Comparison of ENCODE assay signal across 12 mouse cellular contexts in the genomic region with DNA sequence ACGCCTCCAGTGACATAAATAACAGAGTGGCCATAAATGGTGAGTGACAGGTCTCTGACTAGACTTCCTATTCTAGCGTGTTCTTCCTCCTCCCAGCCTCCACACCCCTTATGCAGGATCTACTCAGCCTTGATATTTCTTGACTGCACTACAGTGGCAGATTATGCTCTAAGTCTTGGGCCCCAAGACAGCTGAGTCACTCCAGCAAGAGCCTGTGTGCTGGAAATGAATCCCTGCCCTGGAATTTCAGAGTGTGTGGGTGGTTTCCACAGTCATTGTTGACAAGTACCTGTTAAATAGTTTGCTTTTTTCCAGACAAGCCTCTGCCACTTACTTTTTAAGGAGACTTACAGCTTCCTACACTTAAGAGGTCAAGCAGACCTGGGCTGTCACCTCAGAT.
"Had no signal": no experiment of that assay in that cellular context is flagged by ENCODE, and none has a peak within 500 bp of the region (broad histone marks: within the 10 kb centered on the region; RNA-seq: fewer than 3 reads in every experiment).

No protein-coding gene starts in this region.

- DNase-seq: kidney, adult 11 months; kidney, adult 9 months; kidney, postnatal 36 days; layer of hippocampus, adult 9-11 months; layer of hippocampus, postnatal 36 days; lung, adult 2 months; lung, postnatal 10 days; lung, postnatal 4 days; midbrain, embryonic 14.5 days; retina, postnatal 1 day; spleen, adult 18-20 months; thymus, postnatal 36 days had no signal
